Mouse (Mus musculus): ENCODE measurements around the gene Rgs3. TPM values are rescaled to one million over a fixed set of nuclear protein-coding genes. Genes with fewer than 3 reads are reported as not detected.

Gene Rgs3
- polyA plus RNA-seq, 1 experiment from 2014 or later: 56.9 TPM

DNA sequence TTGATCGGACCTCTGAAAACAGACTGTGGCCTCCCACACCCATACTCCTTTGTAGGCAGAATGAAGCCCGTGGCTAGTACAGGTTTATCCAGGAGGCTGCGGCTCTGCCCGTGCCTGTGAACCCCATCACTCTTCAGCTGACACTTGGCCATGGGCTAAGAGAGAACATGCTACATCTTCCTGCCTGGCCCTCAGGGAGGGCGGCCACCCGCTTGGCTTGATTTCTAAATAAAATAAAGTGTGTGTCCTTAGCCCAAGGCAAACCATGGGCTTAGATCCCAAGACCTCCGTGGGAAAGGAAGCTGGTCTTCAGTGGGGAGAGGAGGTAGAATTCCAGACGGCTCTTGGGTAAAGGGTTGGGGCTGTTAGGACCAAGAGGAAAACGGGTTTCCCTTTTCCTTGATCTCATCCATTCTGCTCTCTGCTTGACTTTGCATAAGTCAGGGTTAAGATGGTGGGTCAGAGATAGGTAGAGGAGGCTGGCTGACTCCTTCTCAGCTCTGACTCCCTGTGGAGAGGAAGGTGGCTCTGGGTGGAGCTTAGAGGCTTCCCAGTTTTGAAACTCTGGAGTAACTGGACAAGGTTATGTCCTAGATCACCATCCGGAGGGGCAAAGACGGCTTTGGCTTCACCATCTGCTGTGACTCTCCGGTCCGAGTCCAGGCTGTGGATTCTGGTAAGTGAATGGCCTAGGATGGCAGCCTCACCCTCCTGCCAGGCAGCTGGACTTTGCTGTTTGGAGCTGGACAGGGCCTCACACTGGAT is 63.8 kb downstream of the Rgs3 start:
- no peaks in the 10 kb centered on the region for H3K27me3 ChIP-seq
- peak overlapping the region; percentile 91 for H3K27ac ChIP-seq
- peaks cover 13% of the 10 kb centered on the region; the same call in 1 of the 2 replicates for H3K36me3 ChIP-seq
- no peaks in the 10 kb centered on the region for H3K9me3 ChIP-seq (replicated peaks)
- 42% methylated on average over 13 of the region's 13 CpGs for WGBS
- no peak overlapping the region for H3K9ac ChIP-seq
- H3K4me3 ChIP-seq (replicated peaks): no peak overlapping the region
- ATAC-seq (replicated peaks; ENCODE audit: low FRiP score): no peak
- H3K4me2 ChIP-seq: peak overlapping the region; percentile 45; the same call in 1 of the 2 replicates
- H3K4me1 ChIP-seq: peaks cover 77% of the 10 kb centered on the region

DNA sequence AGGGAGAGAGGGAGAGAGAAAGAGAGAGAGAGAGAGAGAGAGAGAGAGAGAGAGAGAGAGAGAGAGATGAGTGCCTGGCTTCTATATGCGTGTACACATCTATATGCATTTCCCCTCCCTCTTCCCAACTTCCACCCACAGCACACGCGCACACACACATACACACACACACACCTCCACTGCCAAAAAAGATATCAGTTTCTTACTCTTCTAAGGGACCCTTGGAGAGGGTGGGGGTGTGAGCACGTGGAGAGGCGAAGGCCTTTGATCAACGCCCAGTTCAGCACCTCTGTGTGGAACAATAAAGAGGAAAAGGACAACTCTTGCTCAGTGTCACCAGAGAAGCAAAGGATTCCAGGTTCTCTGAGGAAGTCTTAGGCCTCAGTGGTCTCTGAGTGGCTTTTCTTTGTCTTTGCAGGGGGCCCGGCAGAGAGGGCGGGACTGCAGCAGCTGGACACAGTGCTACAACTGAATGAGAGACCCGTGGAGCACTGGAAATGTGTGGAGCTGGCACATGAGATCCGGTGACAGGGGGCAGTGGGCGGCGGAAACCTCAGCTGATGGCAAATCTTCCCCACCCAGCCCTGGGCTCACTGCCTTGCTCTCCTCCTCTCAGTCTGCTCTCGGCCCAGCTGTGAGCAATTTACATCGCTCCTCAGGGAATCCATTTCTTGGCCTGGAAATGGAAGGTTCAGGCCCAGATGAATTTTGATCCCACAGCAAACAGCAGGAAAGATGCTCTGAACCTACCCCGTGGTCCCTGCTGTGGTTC is 65.2 kb downstream of the Rgs3 start:
- Histone ChIP-seq H3K9me3 (replicated peaks) (no peaks in the 10 kb centered on the region), H3K27me3 (no peaks in the 10 kb centered on the region), H3K4me3 (replicated peaks) (no peak overlapping the region), H3K4me2 (no peak overlapping the region), H3K9ac (no peak overlapping the region), H3K4me1 (peaks cover 79% of the 10 kb centered on the region), H3K27ac (peak overlapping the region; percentile 57), H3K36me3 (peaks cover 13% of the 10 kb centered on the region; the same call in 1 of the 2 replicates)
- WGBS: 48% methylated on average over 15 of the region's 15 CpGs
- no peak for ATAC-seq (replicated peaks; ENCODE audit: low FRiP score)

DNA sequence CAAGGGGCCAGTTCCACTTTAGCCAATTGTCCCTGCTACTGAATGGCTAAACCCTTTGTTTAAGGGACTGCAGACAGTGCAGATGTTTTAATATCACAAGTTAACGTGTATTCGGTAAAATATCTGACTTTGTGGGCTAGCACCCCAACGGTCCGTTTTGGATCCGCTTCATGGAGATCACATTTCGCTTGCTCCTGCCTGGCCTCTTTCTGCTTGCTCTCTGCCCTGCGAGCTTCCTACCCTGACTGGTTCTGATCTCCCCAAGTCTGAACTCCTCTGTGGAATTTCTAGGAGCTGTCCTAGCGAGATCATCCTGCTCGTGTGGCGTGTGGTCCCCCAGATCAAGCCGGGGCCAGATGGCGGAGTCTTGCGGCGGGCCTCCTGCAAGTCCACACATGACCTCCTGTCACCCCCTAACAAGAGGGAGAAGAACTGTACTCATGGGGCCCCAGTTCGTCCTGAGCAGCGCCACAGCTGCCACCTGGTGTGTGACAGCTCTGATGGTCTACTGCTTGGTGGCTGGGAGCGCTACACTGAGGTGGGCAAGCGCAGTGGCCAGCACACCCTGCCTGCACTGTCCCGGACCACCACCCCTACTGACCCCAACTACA is 65.9 kb downstream of the Rgs3 start:
- Histone ChIP-seq H3K36me3 (peaks cover 13% of the 10 kb centered on the region; the same call in 1 of the 2 replicates), H3K4me2 (no peak overlapping the region), H3K27ac (peak overlapping the region; percentile 57; the same call in 1 of the 2 replicates), H3K4me1 (peaks cover 86% of the 10 kb centered on the region), H3K9me3 (replicated peaks) (no peaks in the 10 kb centered on the region), H3K27me3 (no peaks in the 10 kb centered on the region), H3K4me3 (replicated peaks) (no peak overlapping the region), H3K9ac (no peak overlapping the region)
- WGBS: 65% methylated on average over 19 of the region's 19 CpGs
- ATAC-seq (replicated peaks; ENCODE audit: low FRiP score): no peak

DNA sequence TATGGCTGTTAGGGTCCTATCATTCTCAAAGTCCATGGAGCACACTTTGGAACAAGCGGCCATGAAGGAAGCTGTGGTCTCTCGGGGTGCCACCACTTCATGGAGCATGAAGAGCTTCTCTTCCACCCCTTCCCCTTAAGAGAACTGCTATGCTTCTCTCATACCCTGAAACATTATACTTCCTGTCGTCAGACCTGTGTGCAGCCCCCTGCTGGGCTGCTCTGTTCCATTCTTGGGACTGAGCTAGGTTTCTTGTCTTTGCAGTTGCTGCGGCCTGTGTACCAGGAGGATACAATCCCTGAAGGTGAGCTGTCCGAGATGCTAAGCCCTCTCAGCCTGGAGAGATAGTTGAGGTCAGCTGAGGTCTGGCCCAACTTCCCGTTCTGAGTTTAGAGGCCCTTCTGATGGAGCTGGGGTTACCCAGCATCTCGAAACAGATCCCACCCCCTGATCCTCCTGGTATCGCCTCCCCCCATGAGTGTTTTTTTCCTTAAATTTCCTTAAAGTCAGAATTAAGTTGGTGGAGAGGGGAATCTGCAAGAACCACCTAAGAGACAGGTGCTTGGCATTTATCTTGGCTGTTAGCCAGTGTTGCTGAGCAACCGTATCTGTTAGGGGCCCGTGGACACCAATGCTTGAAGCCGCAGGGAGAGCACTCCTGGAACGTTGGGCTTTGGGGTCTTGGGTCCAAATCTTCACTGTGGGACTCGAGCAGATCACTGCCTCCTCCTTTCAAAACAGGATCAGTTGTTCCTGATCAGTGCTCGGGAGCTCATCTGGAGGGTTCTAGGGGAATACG is 66.8 kb downstream of the Rgs3 start:
- H3K27me3 ChIP-seq: no peaks in the 10 kb centered on the region
- 60% methylated on average over 15 of the region's 15 CpGs for WGBS
- H3K9ac ChIP-seq: no peak overlapping the region
- H3K36me3 ChIP-seq: peaks cover 13% of the 10 kb centered on the region; the same call in 1 of the 2 replicates
- ATAC-seq (replicated peaks; ENCODE audit: low FRiP score): no peak
- H3K4me1 ChIP-seq: peaks cover 85% of the 10 kb centered on the region
- H3K4me2 ChIP-seq: no peak overlapping the region
- H3K9me3 ChIP-seq (replicated peaks): no peaks in the 10 kb centered on the region
- H3K4me3 ChIP-seq (replicated peaks): no peak overlapping the region
- no peak overlapping the region for H3K27ac ChIP-seq

DNA sequence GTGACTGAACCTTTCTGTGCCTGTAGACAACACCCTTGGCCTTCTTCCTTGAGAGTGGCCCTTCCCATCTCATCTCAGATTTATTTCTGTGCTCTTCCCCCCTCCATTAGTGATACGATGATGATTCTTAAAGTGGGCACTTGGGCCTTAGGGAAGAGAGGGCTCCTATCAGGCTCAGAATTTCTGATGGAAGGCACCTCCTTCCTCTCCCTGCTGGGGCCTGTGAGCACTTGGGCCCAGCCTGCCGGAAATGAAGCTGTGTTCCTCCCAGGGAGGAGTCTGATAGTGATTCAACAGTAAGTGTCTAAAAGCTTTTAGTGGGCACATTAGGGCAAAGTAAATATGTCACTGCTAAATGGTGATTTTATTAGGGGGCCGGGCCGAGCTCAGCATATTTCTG is 67.7 kb downstream of the Rgs3 start:
- H3K27ac ChIP-seq: no peak overlapping the region
- 54% methylated on average over 4 of the region's 4 CpGs for WGBS
- no peak overlapping the region for H3K9ac ChIP-seq
- peaks cover 14% of the 10 kb centered on the region for H3K36me3 ChIP-seq
- no peak overlapping the region for H3K4me2 ChIP-seq
- H3K27me3 ChIP-seq: no peaks in the 10 kb centered on the region
- H3K4me1 ChIP-seq: peaks cover 76% of the 10 kb centered on the region
- no peaks in the 10 kb centered on the region for H3K9me3 ChIP-seq (replicated peaks)
- ATAC-seq (replicated peaks; ENCODE audit: low FRiP score): no peak
- no peak overlapping the region for H3K4me3 ChIP-seq (replicated peaks)

DNA sequence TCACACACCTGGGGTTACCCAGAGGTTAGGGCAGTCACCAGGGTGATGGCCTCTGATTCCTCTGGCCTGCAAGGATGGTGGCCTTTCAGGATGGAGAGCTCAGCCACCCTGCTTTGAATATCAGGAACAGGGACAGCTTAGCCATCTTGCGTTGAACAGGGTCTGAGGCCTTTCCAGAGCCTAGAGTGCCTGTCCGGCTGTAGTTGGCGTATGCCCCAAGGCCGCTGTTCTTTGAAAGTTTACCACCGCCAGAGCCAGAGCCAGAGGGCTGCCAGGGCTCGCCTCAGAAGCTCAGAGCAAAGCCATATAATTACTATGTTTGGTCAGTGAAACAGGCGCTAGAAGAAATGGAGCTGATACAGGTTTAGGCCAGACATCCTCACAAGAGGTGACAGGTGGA is 68.9 kb downstream of the Rgs3 start:
- Histone ChIP-seq H3K9me3 (replicated peaks) (no peaks in the 10 kb centered on the region), H3K4me1 (peaks cover 65% of the 10 kb centered on the region), H3K27ac (no peak overlapping the region), H3K36me3 (peaks cover 22% of the 10 kb centered on the region), H3K9ac (no peak overlapping the region), H3K4me2 (no peak overlapping the region), H3K4me3 (replicated peaks) (no peak overlapping the region), H3K27me3 (no peaks in the 10 kb centered on the region)
- 83% methylated on average over 7 of the region's 7 CpGs for WGBS
- no peak for ATAC-seq (replicated peaks; ENCODE audit: low FRiP score)

DNA sequence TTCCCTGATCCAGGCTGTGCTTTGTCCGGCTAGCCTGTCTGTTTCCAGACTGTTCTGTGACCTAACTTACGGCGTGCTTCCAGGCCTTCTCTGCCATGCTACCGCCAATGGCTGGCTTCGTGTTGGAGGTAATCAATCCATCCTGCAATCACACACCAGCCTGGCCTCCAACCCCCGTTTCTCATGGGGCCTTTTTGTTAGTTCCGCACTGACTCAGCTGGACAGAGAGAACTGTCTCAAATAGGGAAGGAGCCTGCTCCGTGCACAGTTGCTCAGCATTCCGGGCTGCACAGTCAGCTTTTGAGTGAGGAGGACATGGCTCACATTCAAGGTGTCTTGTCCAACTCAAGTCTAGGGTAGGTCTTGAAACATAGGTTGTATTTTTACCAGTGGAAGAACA is 69.8 kb downstream of the Rgs3 start:
- peaks cover 22% of the 10 kb centered on the region for H3K36me3 ChIP-seq
- peak overlapping the region; percentile 34; the same call in 1 of the 2 replicates for H3K27ac ChIP-seq
- 46% methylated on average over 9 of the region's 9 CpGs for WGBS
- H3K4me1 ChIP-seq: peaks cover 67% of the 10 kb centered on the region
- H3K4me2 ChIP-seq: no peak overlapping the region
- no peak overlapping the region for H3K4me3 ChIP-seq (replicated peaks)
- no peak overlapping the region for H3K9ac ChIP-seq
- ATAC-seq (replicated peaks; ENCODE audit: low FRiP score): no peak
- H3K27me3 ChIP-seq: no peaks in the 10 kb centered on the region
- no peaks in the 10 kb centered on the region for H3K9me3 ChIP-seq (replicated peaks)

DNA sequence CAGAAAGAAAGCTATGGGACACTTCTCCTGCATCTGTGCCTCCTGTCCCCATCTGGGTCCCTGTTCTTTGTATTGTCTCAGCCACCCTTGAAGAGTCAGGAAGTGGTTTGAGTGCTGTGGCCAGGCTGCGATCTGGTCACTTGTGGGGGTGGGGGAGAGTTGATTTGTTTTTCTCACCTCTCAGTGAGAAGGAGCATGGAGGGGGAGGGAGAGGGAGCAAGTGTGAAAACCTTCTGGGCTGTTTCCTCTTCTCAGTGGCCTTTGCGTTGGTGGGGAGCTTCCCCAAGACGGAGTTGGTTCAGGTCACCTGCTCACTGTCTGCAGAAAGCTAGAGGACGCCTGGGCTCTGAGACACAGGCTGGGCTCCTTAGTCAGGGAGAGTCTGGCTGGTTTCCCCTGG is 70.3 kb downstream of the Rgs3 start:
- Histone ChIP-seq H3K27me3 (no peaks in the 10 kb centered on the region), H3K4me3 (replicated peaks) (no peak overlapping the region), H3K36me3 (peaks cover 23% of the 10 kb centered on the region), H3K4me1 (peaks cover 65% of the 10 kb centered on the region), H3K9me3 (replicated peaks) (no peaks in the 10 kb centered on the region), H3K27ac (peak overlapping the region; percentile 34; the same call in 1 of the 2 replicates), H3K4me2 (no peak overlapping the region), H3K9ac (no peak overlapping the region)
- 15% methylated on average over 4 of the region's 4 CpGs for WGBS
- no peak for ATAC-seq (replicated peaks; ENCODE audit: low FRiP score)

DNA sequence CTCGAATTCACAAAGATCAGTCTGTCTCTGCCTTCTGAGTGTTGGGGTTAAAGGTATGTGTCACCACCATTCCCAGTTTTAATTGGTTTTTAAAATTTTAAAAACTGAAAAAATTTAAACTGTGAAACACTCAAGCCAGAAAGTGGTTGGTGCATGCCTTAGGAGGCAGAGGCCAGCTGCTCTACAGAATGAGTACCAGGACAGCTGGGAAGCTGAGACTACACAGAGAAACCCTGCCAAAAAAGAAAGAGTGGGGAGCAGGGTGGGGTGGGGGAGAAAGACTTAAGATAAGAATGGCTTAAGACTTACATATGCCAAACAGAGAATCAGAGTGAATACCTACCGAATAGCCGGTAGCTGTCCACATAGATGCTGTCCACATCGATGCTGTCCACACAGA is 73.6 kb downstream of the Rgs3 start:
- no peak overlapping the region for H3K4me2 ChIP-seq
- WGBS: 96% methylated on average over 4 of the region's 4 CpGs
- no peak overlapping the region for H3K9ac ChIP-seq
- peaks cover 25% of the 10 kb centered on the region for H3K36me3 ChIP-seq
- no peak overlapping the region for H3K4me3 ChIP-seq (replicated peaks)
- no peak for ATAC-seq (replicated peaks; ENCODE audit: low FRiP score)
- H3K27me3 ChIP-seq: no peaks in the 10 kb centered on the region
- peaks cover 47% of the 10 kb centered on the region for H3K4me1 ChIP-seq
- no peaks in the 10 kb centered on the region for H3K9me3 ChIP-seq (replicated peaks)
- no peak overlapping the region for H3K27ac ChIP-seq

DNA sequence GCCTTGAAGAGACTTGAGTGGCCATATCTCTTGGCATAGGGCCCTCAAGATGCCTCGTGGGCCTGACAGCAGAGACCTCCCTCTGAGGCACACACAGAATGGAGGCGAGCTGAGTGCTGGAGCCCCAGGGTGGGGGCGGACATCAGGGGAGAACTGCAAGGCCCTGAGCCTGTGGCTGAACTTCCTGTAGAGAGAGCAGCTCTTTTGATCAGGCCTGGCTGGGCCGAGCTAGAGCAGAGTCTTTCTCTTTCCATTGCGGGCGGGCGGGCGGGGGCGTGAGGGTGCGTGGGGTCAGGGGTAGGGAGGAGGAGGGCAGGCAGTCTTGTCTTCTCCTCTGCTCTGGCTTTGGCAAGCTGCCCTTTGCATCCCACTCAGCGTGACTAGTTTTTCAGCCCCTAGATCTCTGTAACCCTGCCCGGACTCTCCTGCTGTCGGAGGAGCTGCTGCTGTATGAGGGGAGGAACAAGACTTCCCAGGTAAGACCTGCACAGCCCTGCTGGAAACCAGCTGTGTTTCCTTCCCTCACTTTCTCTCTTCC is 74.5 kb downstream of the Rgs3 start:
- Histone ChIP-seq H3K27ac (peak overlapping the region; percentile 79), H3K9ac (no peak overlapping the region), H3K9me3 (replicated peaks) (no peaks in the 10 kb centered on the region), H3K4me3 (replicated peaks) (no peak overlapping the region), H3K27me3 (no peaks in the 10 kb centered on the region), H3K36me3 (peaks cover 26% of the 10 kb centered on the region), H3K4me2 (no peak overlapping the region), H3K4me1 (peaks cover 40% of the 10 kb centered on the region)
- ATAC-seq (replicated peaks; ENCODE audit: low FRiP score): peak; percentile 44; the same call in 1 of the 2 replicates
- WGBS: 27% methylated on average over 12 of the region's 13 CpGs

DNA sequence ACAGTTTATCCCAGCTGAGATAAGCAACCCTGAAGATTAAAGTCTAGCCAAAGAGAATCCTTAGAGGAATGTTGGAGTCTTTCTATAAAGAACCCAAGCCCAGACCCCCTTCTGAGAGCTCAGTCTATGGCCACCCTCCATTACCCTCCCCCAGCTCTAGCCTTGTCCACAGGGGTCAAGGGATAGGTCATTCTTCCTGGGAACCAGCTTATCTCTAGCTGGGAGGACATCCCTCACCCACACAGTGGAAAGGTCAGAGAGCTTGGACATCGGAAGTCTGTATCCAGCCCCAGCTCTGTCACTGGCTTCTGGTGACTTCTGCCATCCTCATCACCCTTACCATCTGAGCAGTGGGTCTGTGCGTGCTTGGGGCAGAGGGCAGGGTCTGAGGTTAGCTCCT is 75.2 kb downstream of the Rgs3 start:
- Histone ChIP-seq H3K4me2 (no peak overlapping the region), H3K9me3 (replicated peaks) (no peaks in the 10 kb centered on the region), H3K9ac (no peak overlapping the region), H3K27ac (peak overlapping the region; percentile 45; the same call in 1 of the 2 replicates), H3K36me3 (peaks cover 32% of the 10 kb centered on the region), H3K27me3 (no peaks in the 10 kb centered on the region), H3K4me1 (peaks cover 33% of the 10 kb centered on the region), H3K4me3 (replicated peaks) (no peak overlapping the region)
- WGBS: 61% methylated on average over 2 of the region's 2 CpGs
- ATAC-seq (replicated peaks; ENCODE audit: low FRiP score): no peak

Measured in kidney, embryonic 15.5 days (tissue).